Mouse (Mus musculus) C2C12 (cell line): Measurements from ENCODE around the gene Dock1.

Experiments
- CTCF ChIP-seq: IDR thresholded peaks from one replicate; pipeline ENCODE4 v1.5.1; 2011; ENCODE audit not compliant: control insufficient read depth, insufficient read depth, insufficient read length
- FOSL1 ChIP-seq: IDR thresholded peaks from one replicate; pipeline ENCODE4 v1.8.0; 2011; ENCODE audit warnings: mild to moderate bottlenecking, low read length; ENCODE audit not compliant: poor library complexity, insufficient read depth, severe bottlenecking
- MAX ChIP-seq: IDR thresholded peaks from one replicate; pipeline ENCODE4 v1.6.1; 2011; ENCODE audit warnings: mild to moderate bottlenecking, control low read depth
- MYOD1 ChIP-seq: IDR thresholded peaks from one replicate; pipeline ENCODE4 v1.6.1; 2011; ENCODE audit warnings: low read depth; ENCODE audit not compliant: control insufficient read depth, insufficient read length

- TF ChIP-seq CTCF (no peak), FOSL1 (no peak), MYOD1 (no peak), MAX (no peak)
Measured at GRCm38 (mm10) chr7:135196828-135197227, 526.4 kb downstream of the Dock1 start.
